In the genomic region with DNA sequence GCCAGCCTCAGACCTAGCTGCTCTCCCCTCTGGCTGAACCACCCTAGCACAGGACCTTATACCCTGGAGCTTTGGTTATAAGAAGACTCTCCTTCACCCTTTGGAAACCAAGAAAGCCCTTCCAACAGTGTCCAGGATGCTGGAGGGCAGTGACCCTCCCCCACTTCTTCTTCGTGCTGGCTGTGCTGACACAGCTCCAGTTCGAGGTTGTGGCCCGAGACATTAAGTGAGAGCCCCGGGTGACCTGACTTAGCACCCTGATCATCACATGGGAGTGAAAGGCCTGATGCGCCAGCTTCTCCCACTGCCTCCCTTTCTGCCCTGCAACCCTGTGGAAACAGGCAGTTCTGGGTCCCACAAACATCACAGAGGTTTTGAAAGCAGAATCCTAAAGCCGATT, we compare ENCODE assay signal across 10 mouse cellular contexts. TPM values are rescaled to one million over a fixed set of nuclear protein-coding genes. Genes with fewer than 3 reads are reported as not detected.
DNase-seq lines count a peak whose midpoint lies in the region; ATAC-seq lines count a peak whose summit lies in the region.
"Had no signal": no experiment of that assay in that cellular context is flagged by ENCODE, and none has a peak within 500 bp of the region (broad histone marks: within the 10 kb centered on the region; RNA-seq: fewer than 3 reads in every experiment).

No protein-coding gene starts in this region.

- peak overlapping the region; percentile 84 for H3K27ac ChIP-seq in heart, embryonic 13.5 days (replicated peaks)
- H3K27ac ChIP-seq in midbrain, embryonic 11.5 days (ENCODE audit: low read depth, low read length), result no peak overlapping the region
- H3K27ac ChIP-seq in midbrain, embryonic 15.5 days, result no peak overlapping the region
- peak overlapping the region; percentile 65 for H3K27ac ChIP-seq in limb, embryonic 10.5 days
- peak overlapping the region; percentile 75; the same call in 1 of the 2 replicates for H3K27ac ChIP-seq in stomach, embryonic 14.5 days (ENCODE audit: low read length)

- H3K9me3 ChIP-seq in heart, embryonic 13.5 days, result no peaks in the 10 kb centered on the region
- no peaks in the 10 kb centered on the region for H3K9me3 ChIP-seq in midbrain, embryonic 11.5 days (ENCODE audit: control insufficient read depth, low read length)
- H3K9me3 ChIP-seq in midbrain, embryonic 15.5 days, result no peaks in the 10 kb centered on the region
- H3K9me3 ChIP-seq in limb, embryonic 10.5 days (replicated peaks), result no peaks in the 10 kb centered on the region
- H3K9me3 ChIP-seq in stomach, embryonic 14.5 days (ENCODE audit: control insufficient read depth, low read depth, low read length), result no peaks in the 10 kb centered on the region
- H3K9me3 ChIP-seq: G1E had no signal

- 11% methylated on average over 6 of the region's 6 CpGs for WGBS in heart, embryonic 13.5 days
- 10% methylated on average over 6 of the region's 6 CpGs for WGBS in midbrain, embryonic 11.5 days
- 14% methylated on average over 6 of the region's 6 CpGs for WGBS in midbrain, embryonic 15.5 days
- 6% methylated on average over 6 of the region's 6 CpGs for WGBS in limb, embryonic 10.5 days
- 7% methylated on average over 6 of the region's 6 CpGs for WGBS in stomach, embryonic 14.5 days

- peaks cover 4% of the 10 kb centered on the region; the same call in 1 of the 2 replicates for H3K27me3 ChIP-seq in heart, embryonic 13.5 days (replicated peaks)
- peaks cover under 1% of the 10 kb centered on the region; the same call in 1 of the 2 replicates for H3K27me3 ChIP-seq in midbrain, embryonic 11.5 days (ENCODE audit: control insufficient read depth, insufficient read depth, low read length)
- peaks cover 3% of the 10 kb centered on the region; the same call in 1 of the 2 replicates for H3K27me3 ChIP-seq in midbrain, embryonic 15.5 days (replicated peaks)
- peaks cover 5% of the 10 kb centered on the region for H3K27me3 ChIP-seq in limb, embryonic 10.5 days (ENCODE audit: low read depth, poor library complexity, severe bottlenecking)
- H3K27me3 ChIP-seq in stomach, embryonic 14.5 days (ENCODE audit: control insufficient read depth, insufficient read depth, low read length), result no peaks in the 10 kb centered on the region

- DNase-seq in heart, postnatal 4 days, result no peak
- DNase-seq in midbrain, embryonic 11.5 days (ENCODE audit: low spot score, missing footprints), result peak; percentile 88
- DNase-seq in limb, embryonic 10.5 days (ENCODE audit: low spot score), result no peak
- no peak for DNase-seq in thymus, postnatal 36 days
- DNase-seq in c-Kit-positive CD71-positive TER-119-positive erythroid progenitor cells, embryonic 14.5 days (ENCODE audit: low spot score), result no peak

- no peak for ATAC-seq in heart, embryonic 13.5 days (ENCODE audit: extremely low read depth, insufficient number of reproducible peaks, low FRiP score, low TSS enrichment)
- no peak for ATAC-seq in midbrain, embryonic 11.5 days (ENCODE audit: low FRiP score)
- no peak for ATAC-seq in midbrain, embryonic 15.5 days (replicated peaks)
- no peak for ATAC-seq in stomach, embryonic 14.5 days (ENCODE audit: insufficient number of reproducible peaks, insufficient read depth, low FRiP score, low read depth)

- peak overlapping the region; percentile 46 for H3K4me3 ChIP-seq in heart, embryonic 13.5 days
- no peak overlapping the region for H3K4me3 ChIP-seq in midbrain, embryonic 11.5 days (ENCODE audit: low read depth, low read length)
- H3K4me3 ChIP-seq in midbrain, embryonic 15.5 days, result no peak overlapping the region
- peak overlapping the region; percentile 33 for H3K4me3 ChIP-seq in limb, embryonic 10.5 days
- H3K4me3 ChIP-seq in stomach, embryonic 14.5 days (ENCODE audit: low read depth, low read length), result peak overlapping the region; percentile 23; the same call in 1 of the 2 replicates

- H3K9ac ChIP-seq in heart, embryonic 13.5 days, result peak overlapping the region; percentile 80
- H3K9ac ChIP-seq in midbrain, embryonic 11.5 days (ENCODE audit: low read length), result no peak overlapping the region
- no peak overlapping the region for H3K9ac ChIP-seq in midbrain, embryonic 15.5 days
- peak overlapping the region; percentile 19; the same call in 1 of the 2 replicates for H3K9ac ChIP-seq in stomach, embryonic 14.5 days (replicated peaks; ENCODE audit: low read depth, low read length)

- peak overlapping the region; percentile 65 for H3K4me2 ChIP-seq in heart, embryonic 13.5 days
- no peak overlapping the region for H3K4me2 ChIP-seq in midbrain, embryonic 11.5 days
- no peak overlapping the region for H3K4me2 ChIP-seq in midbrain, embryonic 15.5 days
- H3K4me2 ChIP-seq in stomach, embryonic 14.5 days (replicated peaks; ENCODE audit: low read depth, low read length), result peak overlapping the region; percentile 40

- H3K4me1 ChIP-seq in heart, embryonic 13.5 days, result peaks cover 56% of the 10 kb centered on the region
- H3K4me1 ChIP-seq in midbrain, embryonic 11.5 days (ENCODE audit: control insufficient read depth, insufficient read depth, low read length), result peaks cover 9% of the 10 kb centered on the region
- peaks cover 19% of the 10 kb centered on the region; the same call in 1 of the 2 replicates for H3K4me1 ChIP-seq in midbrain, embryonic 15.5 days
- H3K4me1 ChIP-seq in limb, embryonic 10.5 days, result peaks cover 46% of the 10 kb centered on the region
- peaks cover 43% of the 10 kb centered on the region for H3K4me1 ChIP-seq in stomach, embryonic 14.5 days (ENCODE audit: control insufficient read depth, insufficient read depth, low read length)

- H3K36me3 ChIP-seq in heart, embryonic 13.5 days, result peaks cover 59% of the 10 kb centered on the region
- H3K36me3 ChIP-seq in midbrain, embryonic 11.5 days (ENCODE audit: control insufficient read depth, insufficient read depth, low read length), result peaks cover 18% of the 10 kb centered on the region
- H3K36me3 ChIP-seq in midbrain, embryonic 15.5 days (replicated peaks), result peaks cover 28% of the 10 kb centered on the region
- H3K36me3 ChIP-seq in limb, embryonic 10.5 days, result peaks cover 80% of the 10 kb centered on the region
- H3K36me3 ChIP-seq in stomach, embryonic 14.5 days (ENCODE audit: control insufficient read depth, insufficient read depth, low read length), result peaks cover 38% of the 10 kb centered on the region

RNA-seq across cellular contexts. Expression of gene Dmpk, which starts 1.8 kb away (rescaled TPM):
- polyA plus RNA-seq in heart, embryonic 13.5 days (2015; fragmentation: Nextera tagmentation; extraction: Ambion mirVana), result 19.3 and 20.0 TPM in 2 replicates
- 100 to 1,000 TPM; 188 to 201 TPM for total RNA-seq in heart, postnatal 4 days (2021)
- polyA plus RNA-seq in midbrain, embryonic 11.5 days (2014; fragmentation: Nextera tagmentation; extraction: Ambion mirVana), result 7.0 and 7.3 TPM in 2 replicates
- 10.8 and 13.9 TPM in 2 replicates for polyA plus RNA-seq in midbrain, embryonic 15.5 days (2015; fragmentation: Nextera tagmentation; extraction: Ambion mirVana)
- polyA plus RNA-seq in limb, embryonic 10.5 days (2016; fragmentation: Nextera tagmentation; extraction: Ambion mirVana), result 7.2 and 8.7 TPM in 2 replicates
- polyA plus RNA-seq in stomach, embryonic 14.5 days (2014; fragmentation: Nextera tagmentation; extraction: Ambion mirVana), result 70.9 and 72.0 TPM in 2 replicates

RNA-seq across cellular contexts. Expression of gene Six5, which starts 8.9 kb away (rescaled TPM):
- 5.9 and 6.0 TPM in 2 replicates for polyA plus RNA-seq in heart, embryonic 13.5 days (2015; fragmentation: Nextera tagmentation; extraction: Ambion mirVana)
- 10 to 100 TPM; 10.3 to 10.4 TPM for total RNA-seq in heart, postnatal 4 days (2021)
- polyA plus RNA-seq in midbrain, embryonic 11.5 days (2014; fragmentation: Nextera tagmentation; extraction: Ambion mirVana), result 7.0 and 8.8 TPM in 2 replicates
- polyA plus RNA-seq in midbrain, embryonic 15.5 days (2015; fragmentation: Nextera tagmentation; extraction: Ambion mirVana), result 2.1 and 2.2 TPM in 2 replicates
- polyA plus RNA-seq in limb, embryonic 10.5 days (2016; fragmentation: Nextera tagmentation; extraction: Ambion mirVana), result 5.7 and 7.5 TPM in 2 replicates
- polyA plus RNA-seq in stomach, embryonic 14.5 days (2014; fragmentation: Nextera tagmentation; extraction: Ambion mirVana), result 17.4 and 18.6 TPM in 2 replicates

RNA-seq across cellular contexts. Expression of gene Dmwd, which starts 9.5 kb away (rescaled TPM):
- polyA plus RNA-seq in heart, embryonic 13.5 days (2015; fragmentation: Nextera tagmentation; extraction: Ambion mirVana), result 11.3 and 13.9 TPM in 2 replicates
- 10 to 100 TPM; 60.3 to 62.9 TPM for total RNA-seq in heart, postnatal 4 days (2021)
- polyA plus RNA-seq in midbrain, embryonic 11.5 days (2014; fragmentation: Nextera tagmentation; extraction: Ambion mirVana), result 15.2 and 16.9 TPM in 2 replicates
- polyA plus RNA-seq in midbrain, embryonic 15.5 days (2015; fragmentation: Nextera tagmentation; extraction: Ambion mirVana), result 34.2 and 40.9 TPM in 2 replicates
- 20.0 and 21.4 TPM in 2 replicates for polyA plus RNA-seq in limb, embryonic 10.5 days (2016; fragmentation: Nextera tagmentation; extraction: Ambion mirVana)
- 14.3 and 16.8 TPM in 2 replicates for polyA plus RNA-seq in stomach, embryonic 14.5 days (2014; fragmentation: Nextera tagmentation; extraction: Ambion mirVana)

RNA-seq across cellular contexts. Expression of gene Rsph6a, which starts 31.0 kb away (rescaled TPM):
- not detected in 2 replicates for polyA plus RNA-seq in heart, embryonic 13.5 days (2015; fragmentation: Nextera tagmentation; extraction: Ambion mirVana)
- total RNA-seq in heart, postnatal 4 days (2021), result not detected
- not detected in 2 replicates for polyA plus RNA-seq in midbrain, embryonic 11.5 days (2014; fragmentation: Nextera tagmentation; extraction: Ambion mirVana)
- 0.15 and 0.37 TPM in 2 replicates for polyA plus RNA-seq in midbrain, embryonic 15.5 days (2015; fragmentation: Nextera tagmentation; extraction: Ambion mirVana)
- polyA plus RNA-seq in limb, embryonic 10.5 days (2016; fragmentation: Nextera tagmentation; extraction: Ambion mirVana), result not detected in 2 replicates
- polyA plus RNA-seq in stomach, embryonic 14.5 days (2014; fragmentation: Nextera tagmentation; extraction: Ambion mirVana), result not detected in 2 replicates

RNA-seq across cellular contexts. Expression of gene Gm4969, which starts 32.7 kb away (rescaled TPM):
- polyA plus RNA-seq in heart, embryonic 13.5 days (2015; fragmentation: Nextera tagmentation; extraction: Ambion mirVana), result 1.2 and 2.1 TPM in 2 replicates
- total RNA-seq in heart, postnatal 4 days (2021), result under 1 TPM; 0.33 to 0.56 TPM
- 0.46 and 0.58 TPM in 2 replicates for polyA plus RNA-seq in midbrain, embryonic 11.5 days (2014; fragmentation: Nextera tagmentation; extraction: Ambion mirVana)
- polyA plus RNA-seq in midbrain, embryonic 15.5 days (2015; fragmentation: Nextera tagmentation; extraction: Ambion mirVana), result 6.9 and 7.3 TPM in 2 replicates
- polyA plus RNA-seq in limb, embryonic 10.5 days (2016; fragmentation: Nextera tagmentation; extraction: Ambion mirVana), result 1.1 and 2.2 TPM in 2 replicates
- 4.6 and 5.7 TPM in 2 replicates for polyA plus RNA-seq in stomach, embryonic 14.5 days (2014; fragmentation: Nextera tagmentation; extraction: Ambion mirVana)
- polyA plus RNA-seq: G1E; large intestine, adult 2 months had no signal

Comparison
In these comparisons a context has a peak if more than half of its experiments do, and no peak if none do; other contexts are left out.
1. H3K27ac ChIP-seq: peak in heart, embryonic 13.5 days (single experiment), limb, embryonic 10.5 days (single experiment) and stomach, embryonic 14.5 days (single experiment); none in midbrain, embryonic 11.5 days (single experiment) and midbrain, embryonic 15.5 days (single experiment).
2. H3K4me2 ChIP-seq: peak in heart, embryonic 13.5 days (single experiment) and stomach, embryonic 14.5 days (single experiment); none in midbrain, embryonic 11.5 days (single experiment) and midbrain, embryonic 15.5 days (single experiment).
3. H3K4me3 ChIP-seq: peak in heart, embryonic 13.5 days (single experiment), limb, embryonic 10.5 days (single experiment) and stomach, embryonic 14.5 days (single experiment); none in midbrain, embryonic 11.5 days (single experiment) and midbrain, embryonic 15.5 days (single experiment).
4. H3K9ac ChIP-seq: peak in heart, embryonic 13.5 days (single experiment) and stomach, embryonic 14.5 days (single experiment); none in midbrain, embryonic 11.5 days (single experiment) and midbrain, embryonic 15.5 days (single experiment).